Mouse (Mus musculus) lung, embryonic 14.5 days (tissue): ENCODE data around the gene Spo11. TPM values are rescaled to one million over a fixed set of nuclear protein-coding genes. Genes with fewer than 3 reads are reported as not detected.

Experiments used
- ATAC-seq: fragments of 200-750 bp; cut with Nextera tagmentation; 2 replicates; pipeline ENCODE4 v1.8.0; 2017; ENCODE audit warnings: mild to moderate bottlenecking, moderate TSS enrichment, moderate library complexity; ENCODE audit not compliant: insufficient read depth
- DNase-seq: peaks from one replicate; pipeline ENCODE4 v3.0.0-alpha.2; 2015
- H3K27ac ChIP-seq: fragments of 300-500 bp; sonication (generic); 2 replicates; pipeline ENCODE4 v1.5.1; 2014; ENCODE audit warnings: low read depth, mild to moderate bottlenecking, moderate library complexity
- H3K27me3 ChIP-seq: fragments of 300-500 bp; sonication (generic); 2 replicates; pipeline ENCODE4 v1.6.1; 2014; ENCODE audit warnings: low read length, control low read depth; ENCODE audit not compliant: insufficient read depth
- H3K36me3 ChIP-seq: fragments of 300-500 bp; sonication (generic); 2 replicates; pipeline ENCODE4 v1.6.1; 2014; ENCODE audit warnings: control low read depth; ENCODE audit not compliant: insufficient read depth
- H3K4me1 ChIP-seq: fragments of 300-500 bp; sonication (generic); 2 replicates; pipeline ENCODE4 v1.6.1; 2014; ENCODE audit warnings: antibody characterized with exemption, control low read depth; ENCODE audit not compliant: insufficient read depth
- H3K4me2 ChIP-seq: fragments of 300-500 bp; sonication (generic); 2 replicates; pipeline ENCODE4 v1.6.1; 2014; ENCODE audit warnings: mild to moderate bottlenecking
- H3K4me3 ChIP-seq: fragments of 300-500 bp; sonication (generic); 2 replicates; pipeline ENCODE4 v1.5.1; 2014; ENCODE audit warnings: low read depth, low read length
- H3K9ac ChIP-seq: fragments of 300-500 bp; sonication (generic); 2 replicates; pipeline ENCODE4 v1.6.1; 2014
- H3K9me3 ChIP-seq: fragments of 300-500 bp; sonication (generic); 2 replicates; pipeline ENCODE4 v1.6.1; 2016; ENCODE audit warnings: low read depth, low read length, control low read depth
- CTCF ChIP-seq: IDR thresholded peaks from 2 replicates; pipeline ENCODE4 v1.5.1; 2016; ENCODE audit warnings: antibody characterized with exemption, low read depth
- WGBS: fragments of 180-500 bp; shearing (Covaris S2); extraction: QIAGEN DNeasy Blood & Tissue Kit; methylation state at CpG from one replicate; pipeline ENCODE4 v1.1.7; 2014; 5-methylcytosine and 5-hydroxymethylcytosine counted together
- polyA plus RNA-seq: library from polyadenylated mRNA; unstranded; fragments of >200 nt; fragmentation: Nextera tagmentation; extraction: Ambion mirVana; gene quantifications from 2 replicates; pipeline ENCODE4 v1.2.1, GENCODE M21; 2014

Gene Spo11
- polyA plus RNA-seq, 1 experiment from 2014 or later = 0.13 TPM

GRCm38 (mm10) chr2:173030591-173031338 lies 53.3 kb downstream of the Spo11 start:
- H3K27me3 ChIP-seq = no peaks in the 10 kb centered on the region
- DNase-seq (no peak), ATAC-seq (no peak)
- H3K9ac ChIP-seq = no peak overlapping the region
- H3K4me1 ChIP-seq = peaks cover 15% of the 10 kb centered on the region; the same call in 1 of the 2 replicates
- no peak overlapping the region for H3K4me3 ChIP-seq
- no peak overlapping the region for H3K27ac ChIP-seq
- H3K9me3 ChIP-seq = no peaks in the 10 kb centered on the region
- peaks cover 87% of the 10 kb centered on the region for H3K36me3 ChIP-seq
- WGBS = 66% methylated on average over 12 of the region's 12 CpGs
- TF ChIP-seq CTCF = no peak
- H3K4me2 ChIP-seq = no peak overlapping the region

- Histone ChIP-seq H3K4me3 (no peak overlapping the region), H3K27me3 (no peaks in the 10 kb centered on the region), H3K27ac (no peak overlapping the region; the same call in 1 of the 2 replicates), H3K4me2 (no peak overlapping the region), H3K4me1 (no peaks in the 10 kb centered on the region), H3K9ac (no peak overlapping the region), H3K9me3 (no peaks in the 10 kb centered on the region), H3K36me3 (peaks cover 64% of the 10 kb centered on the region)
- TF ChIP-seq CTCF = no peak
- ATAC-seq (no peak), DNase-seq (no peak)
- WGBS = 96% methylated on average over 13 of the region's 13 CpGs
These were observed 56.0 kb downstream of the Spo11 start for GRCm38 (mm10) chr2:173033531-173033930.

- no peak overlapping the region for H3K9ac ChIP-seq
- H3K4me3 ChIP-seq = no peak overlapping the region
- no peak for TF ChIP-seq CTCF
- H3K36me3 ChIP-seq = peaks cover 55% of the 10 kb centered on the region
- 0 out of 2 replicates have a peak overlapping the region, but pooled peaks have one; percentile 12 for H3K27ac ChIP-seq
- 19% methylated on average over 4 of the region's 4 CpGs for WGBS
- no peak overlapping the region for H3K4me2 ChIP-seq
- DNase-seq = no peak
- peak; percentile 33 for ATAC-seq
- H3K4me1 ChIP-seq = no peaks in the 10 kb centered on the region
- H3K27me3 ChIP-seq = no peaks in the 10 kb centered on the region
- H3K9me3 ChIP-seq = no peaks in the 10 kb centered on the region
These were observed 57.5 kb downstream of the Spo11 start for GRCm38 (mm10) chr2:173034998-173035397.

GRCm38 (mm10) chr2:173035653-173036052 lies 58.2 kb downstream of the Spo11 start:
- no peak for DNase-seq
- H3K27me3 ChIP-seq = no peaks in the 10 kb centered on the region
- no peak overlapping the region for H3K9ac ChIP-seq
- WGBS = 91% methylated on average over 5 of the region's 5 CpGs
- TF ChIP-seq CTCF = no peak
- no peak overlapping the region for H3K4me3 ChIP-seq
- H3K36me3 ChIP-seq = peaks cover 49% of the 10 kb centered on the region
- ATAC-seq = no peak
- no peaks in the 10 kb centered on the region for H3K4me1 ChIP-seq
- no peak overlapping the region for H3K4me2 ChIP-seq
- no peaks in the 10 kb centered on the region for H3K9me3 ChIP-seq
- H3K27ac ChIP-seq = no peak overlapping the region

GRCm38 (mm10) chr2:173036055-173036454 lies 58.6 kb downstream of the Spo11 start:
- no peak for DNase-seq
- Histone ChIP-seq H3K4me2 (no peak overlapping the region), H3K27me3 (no peaks in the 10 kb centered on the region), H3K4me1 (no peaks in the 10 kb centered on the region), H3K36me3 (peaks cover 45% of the 10 kb centered on the region), H3K9me3 (no peaks in the 10 kb centered on the region), H3K27ac (0 out of 2 replicates have a peak overlapping the region, but pooled peaks have one; percentile 30), H3K4me3 (no peak overlapping the region), H3K9ac (no peak overlapping the region)
- ATAC-seq = no peak
- WGBS = 86% methylated on average over 5 of the region's 5 CpGs
- no peak for TF ChIP-seq CTCF

GRCm38 (mm10) chr2:173036611-173037010 lies 59.1 kb downstream of the Spo11 start:
- Histone ChIP-seq H3K36me3 (peaks cover 40% of the 10 kb centered on the region), H3K4me3 (no peak overlapping the region), H3K9me3 (no peaks in the 10 kb centered on the region), H3K27me3 (no peaks in the 10 kb centered on the region), H3K4me1 (no peaks in the 10 kb centered on the region), H3K4me2 (no peak overlapping the region), H3K27ac (no peak overlapping the region), H3K9ac (no peak overlapping the region)
- 45% methylated on average over 4 of the region's 4 CpGs for WGBS
- DNase-seq (no peak), ATAC-seq (no peak)
- no peak for TF ChIP-seq CTCF

- Histone ChIP-seq H3K9ac (no peak overlapping the region), H3K4me3 (no peak overlapping the region), H3K27me3 (no peaks in the 10 kb centered on the region), H3K4me2 (no peak overlapping the region), H3K27ac (peak overlapping the region; percentile 50; the same call in 1 of the 2 replicates), H3K36me3 (peaks cover 32% of the 10 kb centered on the region), H3K9me3 (no peaks in the 10 kb centered on the region), H3K4me1 (no peaks in the 10 kb centered on the region)
- WGBS = 69% methylated on average over 5 of the region's 5 CpGs
- no peak for TF ChIP-seq CTCF
- DNase-seq = no peak
- ATAC-seq = no peak
These were observed 59.8 kb downstream of the Spo11 start for GRCm38 (mm10) chr2:173037347-173037746.
